Mouse (Mus musculus): Measurements from ENCODE around the gene Cep63. TPM values are rescaled to one million over a fixed set of nuclear protein-coding genes. Genes with fewer than 3 reads are reported as not detected.

The Cep63 gene
- total RNA-seq, 2 experiments from 2014 or later = 26.7 to 28.0 TPM

DNA sequence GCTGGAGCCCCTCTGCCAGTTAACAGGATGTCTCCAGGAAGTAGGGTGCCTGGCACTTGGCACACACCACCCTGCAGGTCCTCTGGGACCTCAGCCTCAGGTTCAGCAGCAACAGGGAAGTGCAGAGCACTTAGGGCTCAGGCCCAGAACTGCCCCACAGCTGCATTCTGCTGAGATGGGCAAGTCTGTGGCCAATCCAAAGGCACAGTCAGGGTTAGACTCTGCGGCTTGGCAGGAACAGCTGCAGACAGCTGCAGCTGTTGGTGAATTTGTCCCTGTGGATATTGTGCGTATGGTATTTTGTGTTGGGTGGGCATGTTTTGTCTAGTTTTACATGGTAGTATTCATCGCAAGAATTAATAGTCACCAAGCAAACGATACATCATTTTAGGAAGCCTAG is 5.8 kb upstream of the Cep63 start:
- no peak for ATAC-seq (ENCODE audit: poor library complexity, severe bottlenecking)

DNA sequence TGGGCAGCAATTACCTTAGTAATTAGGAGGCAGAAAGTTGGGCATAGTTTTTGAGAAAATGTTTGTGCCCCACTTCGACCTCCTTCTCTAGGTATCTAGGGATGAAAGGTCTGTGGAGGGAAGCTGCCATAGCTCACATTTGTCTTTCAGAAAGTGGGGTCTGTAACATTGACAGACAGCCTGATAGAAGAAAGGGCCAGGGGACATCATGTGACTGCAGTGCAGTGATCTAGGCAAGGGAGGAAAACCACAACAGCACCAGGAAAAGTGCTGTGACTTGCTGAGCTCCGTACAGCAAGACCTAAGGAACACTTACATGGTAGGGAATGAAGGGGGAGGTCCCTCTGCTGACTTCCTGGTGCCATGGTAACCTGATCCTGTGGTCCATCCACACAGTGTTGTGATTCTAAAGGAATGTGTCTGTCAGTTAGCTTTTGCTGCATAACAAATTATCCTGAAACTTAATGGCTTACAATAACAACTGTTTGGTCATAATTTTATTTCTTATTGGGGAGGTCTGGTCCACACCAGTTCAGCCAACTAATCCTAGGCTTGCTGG is 5.3 kb upstream of the Cep63 start:
- ATAC-seq (ENCODE audit: poor library complexity, severe bottlenecking) = no peak

DNA sequence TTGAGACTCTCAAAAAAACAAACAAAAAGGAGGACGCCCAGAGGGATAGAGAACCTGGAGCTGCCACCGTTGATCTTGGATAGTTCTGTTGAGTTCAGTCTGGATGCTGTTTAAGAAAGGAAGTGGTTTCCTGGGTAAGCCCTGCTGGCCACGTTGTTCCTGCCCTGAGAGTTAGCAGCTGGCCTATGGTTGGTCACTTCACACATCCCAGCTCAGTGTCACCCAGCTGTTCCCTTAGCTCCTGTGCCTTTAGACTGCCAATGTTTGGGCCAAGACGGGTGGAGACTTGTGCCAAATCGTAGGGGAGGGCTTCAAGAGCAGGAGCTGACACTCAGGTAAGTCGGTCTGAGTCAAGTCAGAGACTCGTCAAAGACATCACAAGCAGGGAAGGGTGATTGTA is 2.7 kb upstream of the Cep63 start:
- no peak for ATAC-seq (ENCODE audit: poor library complexity, severe bottlenecking)

DNA sequence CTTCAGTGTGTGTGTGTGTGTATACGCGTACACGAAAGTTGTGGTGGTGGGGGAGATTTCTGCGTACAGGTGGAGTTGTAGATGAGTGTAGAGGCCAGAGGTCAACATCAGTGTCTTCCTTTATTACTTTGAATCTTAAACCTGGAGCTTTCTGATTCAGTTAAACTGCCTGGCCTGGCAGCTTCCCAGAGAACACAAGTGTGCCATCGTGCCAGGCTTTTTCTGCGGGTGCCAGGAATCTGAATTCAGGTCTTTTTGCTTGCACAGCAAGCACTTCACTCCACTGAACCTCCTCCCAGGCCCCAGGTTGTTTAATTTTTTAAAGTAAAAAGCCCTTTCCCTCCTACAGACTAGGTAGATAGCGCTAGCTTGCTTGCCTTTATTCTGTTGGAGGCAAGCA is 1.1 kb upstream of the Cep63 start:
- ATAC-seq (ENCODE audit: poor library complexity, severe bottlenecking) = no peak

DNA sequence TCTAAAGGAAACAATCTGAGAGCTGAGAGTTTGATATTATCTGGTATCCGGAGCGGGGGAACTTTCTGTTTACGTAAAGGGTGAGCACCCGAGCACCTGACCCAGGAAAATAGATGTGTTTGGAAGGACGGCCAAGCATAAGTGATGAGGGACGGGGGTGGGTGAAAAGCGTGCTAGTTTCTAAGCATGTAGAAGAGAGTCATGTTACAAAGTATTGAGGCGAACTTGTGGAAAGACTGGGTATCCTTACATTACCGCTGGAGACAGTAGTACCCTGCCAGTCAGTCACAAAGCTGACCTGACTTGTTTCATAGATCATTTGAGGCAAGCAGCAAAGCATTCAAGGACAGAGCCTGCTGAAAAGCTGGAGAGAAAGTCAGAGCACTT is 498 bp upstream of the Cep63 start:
- ATAC-seq (ENCODE audit: poor library complexity, severe bottlenecking) = peak; percentile 0; the same call in 1 of the 2 replicates

DNA sequence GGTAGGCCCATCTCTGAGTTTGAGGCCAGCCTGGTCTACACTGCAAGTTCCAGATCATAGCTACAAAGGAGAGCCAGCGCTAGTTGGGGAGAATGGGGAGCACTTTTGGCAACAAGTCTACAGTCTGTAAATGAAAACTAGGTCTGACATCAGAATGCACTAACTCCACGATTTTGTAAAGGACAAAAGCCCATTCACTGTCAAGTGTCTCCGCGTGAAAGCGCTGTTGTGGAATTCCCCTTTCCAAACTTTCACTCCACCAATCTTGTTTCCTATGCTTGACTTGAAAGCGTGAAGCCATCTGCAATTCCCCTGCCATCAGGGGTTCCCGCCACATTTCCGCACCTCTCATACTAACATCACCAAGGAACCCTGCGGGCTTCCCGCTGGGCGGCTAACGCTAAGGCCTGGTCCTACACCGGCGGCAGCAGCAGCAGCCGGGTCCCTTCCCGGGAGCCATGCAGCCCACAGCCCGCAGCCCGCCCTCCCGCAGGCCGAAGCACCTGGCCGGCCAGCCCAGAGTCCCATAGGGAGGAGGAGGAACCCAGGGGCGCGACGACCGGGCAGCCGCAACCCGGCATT is 842 bp downstream of the Cep63 start:
- ATAC-seq (ENCODE audit: poor library complexity, severe bottlenecking) = no peak; the same call in 1 of the 2 replicates

DNA sequence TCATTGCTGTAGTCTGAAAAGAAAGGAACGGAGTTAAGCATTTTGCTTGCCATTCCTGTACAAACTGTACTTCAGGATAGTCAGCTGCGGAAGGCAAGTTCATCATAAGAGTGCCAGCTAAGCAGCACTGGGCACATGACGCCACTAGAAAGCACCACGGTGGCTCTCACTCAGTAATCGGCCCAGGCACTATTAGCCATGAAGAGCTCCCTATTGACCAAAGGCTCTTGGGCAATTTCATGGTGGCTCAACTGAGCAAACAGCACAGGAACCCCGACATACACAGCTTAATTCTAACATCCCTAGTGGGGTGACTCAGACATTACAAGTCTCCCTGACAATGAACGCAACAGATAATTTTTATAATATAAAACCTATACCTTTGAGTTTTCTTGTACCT is 2.8 kb downstream of the Cep63 start:
- ATAC-seq (ENCODE audit: poor library complexity, severe bottlenecking) = no peak

DNA sequence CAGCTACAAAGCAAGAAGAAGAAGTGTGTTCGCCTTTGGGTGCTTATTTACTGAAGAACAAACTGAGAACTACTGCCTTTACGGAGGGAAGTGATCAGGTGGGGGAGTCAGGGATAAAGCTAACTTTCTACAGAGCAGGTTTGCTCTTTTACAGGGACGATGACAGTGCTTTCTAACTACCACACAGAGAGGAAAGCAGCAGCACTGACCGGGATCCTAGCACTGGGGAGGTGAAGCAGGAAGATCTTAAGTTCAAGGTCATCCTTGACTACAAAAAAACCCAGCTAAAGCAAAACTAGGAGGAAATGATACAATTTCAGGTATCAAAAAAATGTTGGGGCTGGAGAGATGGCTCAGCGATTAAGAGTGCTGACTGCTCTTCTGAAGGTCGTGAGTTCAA is 3.5 kb downstream of the Cep63 start:
- ATAC-seq (ENCODE audit: poor library complexity, severe bottlenecking) = no peak

DNA sequence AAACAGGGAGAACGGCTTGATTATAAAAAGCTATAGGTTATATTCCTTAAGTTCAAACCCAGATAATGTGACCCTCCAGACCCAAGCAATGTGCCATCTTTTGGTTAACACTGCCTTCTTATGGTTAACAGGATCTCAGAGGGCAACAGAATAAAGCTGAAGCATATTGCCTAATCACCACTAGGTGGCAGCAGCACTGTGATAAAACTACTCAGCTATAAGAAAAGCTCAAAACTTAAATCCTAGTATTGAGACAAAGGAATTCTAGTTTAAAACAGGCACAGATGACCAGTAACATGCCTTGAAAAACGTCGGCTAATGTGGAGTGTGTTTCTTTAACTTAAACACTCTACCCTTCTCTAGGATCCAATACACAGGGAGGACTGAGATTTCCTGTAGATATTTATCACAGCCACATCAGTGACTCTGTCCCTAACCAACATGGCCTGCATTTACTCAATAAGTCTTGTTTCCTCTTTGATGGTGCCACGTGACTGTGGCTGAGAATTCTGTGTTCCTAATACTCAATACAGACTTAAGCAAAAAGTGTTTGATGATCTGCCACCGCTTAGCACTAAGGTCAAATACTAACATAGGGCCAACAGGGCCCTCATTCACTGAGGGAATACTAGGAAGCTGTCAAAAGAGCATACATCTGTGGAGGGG is 4.0 kb downstream of the Cep63 start:
- ATAC-seq (ENCODE audit: poor library complexity, severe bottlenecking) = peak; percentile 26; the same call in 1 of the 2 replicates

DNA sequence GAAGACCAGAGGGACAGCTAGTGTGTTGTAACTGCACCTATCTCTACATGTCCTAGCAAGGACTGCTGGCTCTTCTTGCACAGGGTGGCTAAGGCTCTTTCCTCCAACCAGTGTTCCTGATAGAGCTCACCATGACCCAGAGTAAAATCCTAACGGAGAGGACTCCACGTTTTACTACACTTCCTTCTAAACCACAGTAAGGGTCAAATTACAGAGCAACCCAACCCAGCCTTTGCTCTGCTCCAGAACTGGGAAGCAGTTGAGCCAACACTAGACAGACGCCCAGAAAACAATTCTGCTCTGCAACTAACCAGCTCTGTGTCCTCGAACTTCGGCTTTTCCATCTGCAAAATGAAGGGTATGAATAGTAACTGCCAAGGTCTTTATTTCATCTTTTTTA is 4.9 kb downstream of the Cep63 start:
- ATAC-seq (ENCODE audit: poor library complexity, severe bottlenecking) = no peak

DNA sequence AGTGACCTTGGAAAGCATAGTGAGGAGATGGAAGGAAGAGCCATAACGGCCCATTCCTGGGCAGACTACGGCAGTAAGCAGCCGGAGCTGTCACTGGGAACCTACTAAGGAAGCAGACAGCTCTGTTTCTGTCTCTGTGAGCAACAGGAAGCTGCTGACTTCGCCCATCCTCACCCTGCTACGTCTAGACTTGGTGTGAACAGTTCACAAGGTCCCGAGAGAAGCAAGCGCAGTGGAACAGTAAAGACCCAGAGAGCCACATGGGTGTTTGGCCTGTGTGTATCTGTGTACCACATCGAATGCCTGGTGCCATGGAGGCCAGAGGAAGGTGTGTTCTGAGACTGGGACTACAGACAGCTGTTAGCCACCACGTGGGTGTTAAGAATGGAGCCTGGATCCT is 10.1 kb downstream of the Cep63 start:
- ATAC-seq (ENCODE audit: poor library complexity, severe bottlenecking) = peak; percentile 37

DNA sequence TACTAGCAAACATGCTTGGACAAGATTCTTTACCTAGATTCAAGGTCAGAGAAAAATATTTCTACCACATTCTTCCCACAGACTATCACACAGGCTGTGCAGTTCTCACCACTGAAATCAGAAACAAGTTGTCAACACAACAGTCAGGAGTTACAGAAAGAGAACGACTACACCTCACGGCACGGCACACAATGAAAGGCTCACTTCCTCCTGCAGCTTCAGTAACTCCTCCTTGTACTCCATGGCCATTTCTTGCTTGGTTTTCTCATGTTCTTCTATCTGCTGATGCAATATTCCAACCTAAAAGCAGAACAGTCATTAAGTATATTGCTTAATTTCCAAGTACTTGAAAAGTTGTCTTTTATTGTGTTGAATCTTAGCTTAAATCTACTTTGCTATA is 11.3 kb downstream of the Cep63 start:
- peak; percentile 97 for ATAC-seq (ENCODE audit: poor library complexity, severe bottlenecking)

DNA sequence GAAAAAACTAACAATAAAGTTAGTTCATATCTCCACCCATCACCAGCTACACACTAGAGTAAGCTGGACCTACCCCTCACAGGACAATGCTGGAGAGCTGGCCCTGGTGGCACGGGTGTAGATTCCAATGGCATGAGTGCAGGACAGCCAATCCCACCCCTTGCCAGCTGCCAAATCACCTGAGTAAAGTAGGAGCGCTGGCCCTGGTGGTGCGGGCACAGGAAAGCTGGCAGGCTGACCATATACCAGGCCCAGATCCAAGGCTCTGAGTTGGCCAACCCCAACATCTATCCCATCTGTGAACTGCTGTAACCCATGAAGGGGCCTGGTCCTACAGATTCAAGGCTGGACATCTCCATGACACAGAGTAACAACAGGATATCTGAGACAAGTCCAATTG is 17.1 kb downstream of the Cep63 start:
- no peak for ATAC-seq (ENCODE audit: poor library complexity, severe bottlenecking)

DNA sequence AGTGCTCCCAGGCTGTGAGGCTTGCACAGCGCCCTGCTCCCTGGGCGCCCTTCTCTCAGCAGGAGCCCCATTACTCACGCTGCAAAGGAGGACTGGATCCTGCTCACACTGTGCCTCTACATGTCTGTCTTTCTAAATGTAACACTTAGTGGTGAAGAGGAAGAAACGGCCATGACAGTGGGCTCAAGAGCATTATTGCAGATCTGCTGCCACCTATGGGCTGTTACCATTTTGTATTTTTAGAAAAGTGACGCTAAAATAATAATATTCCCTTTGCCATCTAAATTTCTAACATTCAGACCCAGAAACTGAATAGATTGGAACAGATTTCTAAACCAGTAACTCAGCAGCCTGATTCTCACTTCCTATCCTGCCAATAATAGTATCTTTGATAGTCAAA is 18.9 kb downstream of the Cep63 start:
- ATAC-seq (ENCODE audit: poor library complexity, severe bottlenecking) = no peak

DNA sequence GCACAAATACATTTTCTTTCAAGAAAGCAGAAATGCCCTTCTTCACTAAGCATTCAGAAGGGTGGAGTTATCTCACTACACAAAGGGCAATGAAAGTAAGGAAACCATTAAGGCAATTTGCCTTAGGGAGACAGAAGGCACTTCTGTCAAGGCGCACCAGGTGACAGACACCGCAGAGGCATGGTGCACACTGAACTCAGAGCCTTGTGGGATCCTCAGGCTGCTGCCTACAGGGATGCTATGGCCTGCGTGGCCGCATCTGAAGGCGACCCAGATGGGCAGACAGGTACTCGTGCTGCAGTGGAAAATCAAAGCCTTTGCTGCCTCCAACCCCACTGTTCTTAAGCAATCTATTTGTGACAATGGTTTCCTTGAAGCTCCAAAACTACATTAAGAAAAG is 21.2 kb downstream of the Cep63 start:
- ATAC-seq (ENCODE audit: poor library complexity, severe bottlenecking) = no peak

DNA sequence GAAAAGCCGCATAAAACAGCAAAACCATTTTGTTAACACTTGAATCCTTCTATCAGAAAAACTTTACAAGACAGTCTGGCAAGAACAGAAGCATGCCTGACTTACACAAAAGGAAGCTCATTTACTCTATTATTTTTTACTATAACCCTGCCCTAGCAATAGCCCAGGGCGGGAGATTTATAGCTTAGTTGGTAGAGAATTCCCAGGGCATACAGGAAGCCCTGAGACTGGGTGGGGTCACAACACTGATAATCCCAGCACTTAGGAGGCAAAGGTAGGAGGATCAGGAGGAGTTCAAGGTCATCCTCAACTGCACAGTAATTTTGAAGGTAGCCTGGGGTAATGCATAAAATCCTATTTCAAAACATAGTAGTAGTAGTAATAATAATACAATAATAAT is 24.7 kb downstream of the Cep63 start:
- ATAC-seq (ENCODE audit: poor library complexity, severe bottlenecking) = no peak

DNA sequence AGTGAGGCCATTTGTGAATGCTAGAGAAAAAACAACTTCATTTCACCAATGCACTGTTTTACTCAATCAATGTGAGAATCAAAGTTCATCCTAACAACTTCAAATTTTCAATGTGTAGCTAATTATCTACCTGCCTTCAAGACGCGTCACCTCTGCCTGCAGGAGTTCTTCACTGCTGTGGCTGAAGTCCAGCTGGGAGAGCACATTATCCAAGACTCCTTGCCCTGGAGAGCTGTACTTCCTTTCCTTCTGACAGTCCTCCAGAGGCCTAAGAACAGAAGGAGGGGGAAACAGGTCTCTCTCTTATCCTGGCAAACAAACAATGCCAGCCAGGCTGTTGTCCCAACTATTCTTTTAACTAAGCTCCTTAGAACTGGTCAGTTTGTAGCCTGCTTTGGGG is 25.1 kb downstream of the Cep63 start:
- ATAC-seq (ENCODE audit: poor library complexity, severe bottlenecking) = no peak

DNA sequence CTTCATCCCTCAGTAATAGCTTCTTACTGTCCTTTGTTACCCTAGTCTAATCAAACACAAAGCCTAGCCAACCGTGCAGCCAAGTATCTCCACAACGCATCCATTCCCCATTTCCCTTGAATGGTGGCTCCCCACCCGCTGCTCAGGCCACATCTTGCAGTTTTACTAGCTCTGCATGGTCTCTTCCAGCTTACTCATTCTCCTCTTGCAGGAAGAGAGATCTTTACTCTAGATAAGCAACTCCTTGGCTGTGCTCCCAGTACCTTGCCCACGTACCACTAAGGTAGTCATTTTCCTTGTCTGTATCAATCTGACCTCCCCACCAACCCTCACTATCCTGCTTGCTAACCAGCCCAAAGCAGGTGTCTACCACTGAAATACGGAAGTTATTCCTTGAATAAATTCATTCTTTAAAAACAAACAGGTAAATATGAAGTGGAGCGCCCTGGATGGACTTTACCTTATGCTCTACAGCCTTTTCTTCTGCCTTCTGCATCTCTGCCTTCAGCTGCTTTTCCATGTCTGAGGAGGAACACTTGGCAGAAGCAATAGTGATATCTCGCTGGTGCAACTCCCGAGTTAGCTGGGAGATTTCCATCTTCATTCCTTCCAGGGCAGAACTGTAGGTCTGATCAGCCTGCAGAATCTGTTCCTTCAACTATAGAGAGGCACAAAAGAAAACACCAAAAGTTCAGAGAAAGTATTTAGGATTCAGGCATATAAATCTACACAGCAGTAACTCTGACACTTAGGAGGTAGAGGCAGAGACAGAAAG is 30.5 kb downstream of the Cep63 start:
- no peak for ATAC-seq (ENCODE audit: poor library complexity, severe bottlenecking)

DNA sequence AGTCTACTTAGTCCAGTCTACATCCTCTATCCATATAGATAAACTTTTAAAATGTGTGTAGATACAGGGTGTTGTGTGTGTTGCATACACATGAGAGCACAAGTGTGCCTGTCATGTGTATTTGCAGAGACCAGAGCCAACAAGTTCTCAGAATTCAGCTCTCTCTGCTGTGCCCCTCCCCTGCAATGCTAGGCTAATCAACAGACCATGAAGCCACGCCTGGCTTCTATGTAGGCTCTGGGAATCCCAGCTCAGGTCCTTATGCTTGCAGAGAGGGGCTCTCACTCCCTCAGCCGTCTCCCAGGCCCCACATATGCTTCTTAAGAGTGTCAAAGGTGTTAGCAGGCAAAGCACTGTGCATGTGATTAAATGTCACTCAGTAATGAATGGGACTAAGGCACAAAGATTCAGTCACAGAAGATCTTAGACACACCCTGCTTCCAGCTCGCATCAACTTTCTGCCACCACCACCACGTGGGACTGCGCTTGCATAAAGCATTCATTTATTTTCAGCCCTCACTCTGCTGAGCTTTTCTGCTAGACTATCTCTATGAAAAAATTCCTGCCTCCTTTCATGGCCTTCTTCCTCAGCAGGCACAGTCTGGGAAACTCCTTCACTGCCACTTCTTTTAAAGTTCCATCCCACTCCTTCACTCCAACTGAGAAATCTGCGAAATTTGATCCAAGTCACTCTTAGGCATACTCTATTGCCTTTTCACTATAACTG is 31.5 kb downstream of the Cep63 start:
- ATAC-seq (ENCODE audit: poor library complexity, severe bottlenecking) = no peak

DNA sequence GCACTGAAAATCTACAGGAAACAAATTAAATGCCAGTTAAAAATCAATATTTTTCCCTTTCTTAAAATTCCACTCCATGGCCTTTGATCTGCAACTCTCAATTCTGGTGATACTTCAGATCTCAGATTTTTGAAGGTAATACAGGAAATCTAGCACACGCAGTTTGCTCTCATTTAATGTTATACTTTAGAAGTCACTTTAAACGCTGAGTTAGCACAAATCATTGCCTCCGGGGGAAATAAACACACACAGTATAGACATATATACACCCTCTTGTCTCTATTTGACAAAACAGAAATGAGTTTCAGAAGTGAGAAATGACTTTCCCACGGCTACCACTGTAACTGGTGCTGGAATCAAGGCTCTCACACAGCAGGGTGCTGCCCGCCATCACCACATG is 39.0 kb downstream of the Cep63 start:
- ATAC-seq (ENCODE audit: poor library complexity, severe bottlenecking) = no peak

DNA sequence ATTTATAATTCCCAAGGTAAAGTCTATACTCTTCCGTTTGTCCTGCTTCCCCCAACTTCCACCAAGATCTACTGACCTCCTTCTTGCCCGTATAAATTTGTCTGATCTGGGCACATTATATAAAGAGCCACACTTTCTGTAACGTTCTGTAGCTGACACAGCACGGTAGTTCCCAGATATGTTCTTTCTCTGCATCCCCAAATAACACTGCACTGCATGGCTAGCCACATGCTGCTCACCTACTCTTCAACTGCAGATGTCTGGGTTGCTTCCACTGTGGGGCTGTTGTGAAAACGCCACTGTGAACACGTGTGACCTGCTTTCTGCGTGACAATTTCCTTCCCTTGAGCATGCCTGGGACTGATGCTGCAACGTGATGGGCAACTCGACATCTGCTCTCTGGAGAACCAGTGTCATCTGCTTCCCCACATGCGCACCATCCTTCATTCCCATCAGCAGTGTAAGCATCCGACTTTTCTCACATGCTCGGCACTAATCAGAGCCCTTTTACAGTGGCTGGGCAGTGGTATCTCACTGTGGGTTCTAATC is 44.3 kb downstream of the Cep63 start:
- no peak for ATAC-seq (ENCODE audit: poor library complexity, severe bottlenecking)

Measured in megakaryocyte, adult 5-6 weeks (primary cell).